18 mouse cellular contexts compared by ENCODE assay signal in the genomic region with DNA sequence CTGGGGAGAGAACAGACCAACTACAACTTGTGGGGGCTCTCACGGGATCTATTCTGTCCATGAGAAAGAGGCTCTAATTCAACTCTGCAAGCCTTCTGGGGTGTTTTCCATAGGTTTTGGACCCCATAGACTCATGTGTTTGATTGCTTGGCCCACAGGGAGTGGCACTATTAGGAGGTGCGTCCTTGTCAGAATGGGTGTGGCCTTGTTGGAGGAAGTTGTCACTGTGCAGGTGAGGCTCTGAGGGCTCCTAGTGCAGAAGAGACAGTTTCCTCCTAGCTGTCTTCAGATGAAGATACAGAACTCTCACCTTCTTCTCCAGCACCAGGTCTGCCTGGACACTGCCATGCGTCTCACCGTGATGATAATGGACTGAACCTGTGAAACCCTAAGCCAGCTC. TPM values are rescaled to one million over a fixed set of nuclear protein-coding genes. Genes with fewer than 3 reads are reported as not detected.
"Had no signal": no experiment of that assay in that cellular context is flagged by ENCODE, and none has a peak within 500 bp of the region (broad histone marks: within the 10 kb centered on the region; RNA-seq: fewer than 3 reads in every experiment).

No protein-coding gene starts in this region.

RNA-seq across cellular contexts. Expression of gene Oas1d, which starts 10.2 kb away (rescaled TPM):
- polyA plus RNA-seq: cerebellum, adult 2 months; cortical plate, adult 2 months; embryonic facial prominence, embryonic 10.5 days; embryonic facial prominence, embryonic 11.5 days; embryonic facial prominence, embryonic 12.5 days; embryonic facial prominence, embryonic 13.5 days; embryonic facial prominence, embryonic 14.5 days; embryonic facial prominence, embryonic 15.5 days; erythroblast, embryonic 14.5 days; forebrain, embryonic 10.5 days; forebrain, embryonic 11.5 days; forebrain, embryonic 12.5 days; forebrain, embryonic 13.5 days; forebrain, embryonic 15.5 days; forebrain, embryonic 16.5 days; gonadal fat pad, adult 2 months; heart, adult 2 months had no signal

RNA-seq across cellular contexts. Expression of gene Oas1a, which starts 17.2 kb away (rescaled TPM):
- polyA plus RNA-seq: erythroblast, embryonic 14.5 days had no signal

RNA-seq across cellular contexts. Expression of gene Oas1g, which starts 37.1 kb away (rescaled TPM):
- polyA plus RNA-seq: embryonic facial prominence, embryonic 10.5 days; embryonic facial prominence, embryonic 11.5 days; erythroblast, embryonic 14.5 days; forebrain, embryonic 10.5 days; forebrain, embryonic 11.5 days; forebrain, embryonic 12.5 days; forebrain, embryonic 14.5 days; forebrain, embryonic 16.5 days had no signal
